Mouse (Mus musculus) spleen, adult 18-20 months (tissue): ENCODE data around the gene Isoc2b.
A peak's percentile ranks its signal among the peaks of the same experiment; 100 is the strongest.
"Not testable (repeated sequence)": the region's sequence is repeated elsewhere in the genome, so short reads cannot be mapped to it uniquely, and the experiment has no call there.

Source experiments
- DNase-seq, 2 experiments: peaks; one replicate each; pipeline ENCODE4 v3.0.0; 2022; ENCODE audit warnings: mixed read lengths in 2 of 2

Isoc2b gene

GRCm38 (mm10) chr7:4870133-4870532 lies at the start of gene Isoc2b:
Gene Isoc2b (minus strand): TSS chr7:4870258.
- no peak for DNase-seq

DNA sequence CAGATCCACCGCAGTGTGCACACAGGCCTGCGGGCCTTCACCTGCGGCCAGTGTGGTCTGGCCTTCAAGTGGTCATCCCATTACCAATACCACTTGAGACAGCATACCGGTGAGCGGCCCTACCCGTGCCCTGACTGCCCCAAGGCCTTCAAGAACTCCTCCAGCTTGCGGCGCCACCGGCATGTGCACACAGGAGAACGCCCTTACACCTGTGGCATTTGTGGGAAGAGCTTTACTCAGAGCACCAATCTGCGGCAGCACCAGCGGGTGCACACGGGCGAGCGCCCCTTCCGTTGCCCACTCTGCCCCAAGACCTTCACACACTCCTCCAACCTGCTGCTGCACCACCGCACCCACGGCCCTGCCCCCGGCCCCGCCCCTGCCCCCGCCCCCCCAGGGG lies 49.0 kb upstream of the Isoc2b start:
- DNase-seq: no peak

DNA sequence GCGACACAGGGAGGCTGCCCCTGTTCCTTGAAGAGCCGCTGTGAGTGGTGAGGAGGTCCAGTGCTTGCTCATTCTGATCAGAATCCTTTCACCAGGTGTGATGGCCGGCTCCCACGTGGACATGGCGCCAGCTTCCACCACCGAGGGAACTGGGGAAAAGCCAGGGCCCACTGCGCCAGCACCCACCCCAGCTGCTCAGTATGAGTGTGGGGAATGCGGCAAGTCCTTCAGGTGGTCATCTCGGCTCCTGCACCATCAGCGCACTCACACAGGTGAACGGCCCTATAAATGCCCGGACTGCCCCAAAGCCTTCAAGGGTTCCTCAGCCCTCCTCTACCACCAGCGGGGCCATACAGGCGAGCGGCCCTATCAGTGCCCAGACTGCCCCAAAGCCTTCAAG lies 48.6 kb upstream of the Isoc2b start:
- no peak for DNase-seq

DNA sequence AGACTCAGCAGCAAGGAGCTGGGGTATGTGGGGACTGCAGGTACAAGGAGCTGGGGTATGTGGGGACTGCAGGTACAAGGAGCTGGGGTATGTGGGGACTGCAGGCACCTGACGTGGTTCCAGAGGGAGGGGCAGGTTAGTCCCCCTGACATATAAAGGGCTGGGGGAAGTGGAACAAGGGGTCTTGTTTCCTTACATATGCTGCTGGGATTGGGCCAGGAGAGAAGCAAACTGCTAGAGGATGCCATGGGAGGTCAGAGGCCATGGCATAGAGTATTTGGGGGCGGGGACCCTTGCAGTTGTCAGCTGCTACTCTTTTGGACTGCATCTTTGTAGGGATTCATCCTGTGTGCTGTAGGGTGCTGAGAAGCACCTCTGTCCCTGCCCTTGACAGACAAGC lies 47.4 kb upstream of the Isoc2b start:
- no peak for DNase-seq

- no peak for DNase-seq
Observed at GRCm38 (mm10) chr7:4915669-4916416, 45.8 kb upstream of the Isoc2b start.

GRCm38 (mm10) chr7:4915007-4915665 lies 45.1 kb upstream of the Isoc2b start, which contains the start of gene Zfp628:
Gene Zfp628 (plus strand): TSS chr7:4915217.
- DNase-seq: peak; percentile 86 to 94

DNA sequence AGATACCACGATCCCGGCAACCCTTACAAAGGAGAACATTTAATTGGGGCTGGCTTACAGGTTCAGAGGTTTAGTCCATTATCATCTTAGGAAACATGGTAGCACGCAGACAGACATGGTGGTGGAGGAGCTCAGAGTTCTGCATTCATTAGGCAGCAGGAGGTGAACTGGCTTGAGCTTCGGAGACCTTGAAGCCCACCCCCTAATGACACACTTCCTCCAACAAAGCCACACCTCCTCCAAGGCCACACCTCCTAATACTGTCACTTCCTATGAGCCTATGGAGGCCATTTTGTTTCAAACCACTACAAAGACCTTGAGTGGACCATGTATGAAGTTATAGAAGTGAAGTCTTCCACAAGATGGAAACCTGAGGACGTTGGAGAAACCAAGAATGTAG lies 42.2 kb upstream of the Isoc2b start:
- DNase-seq: no peak

- DNase-seq: peak in 1 of 2 experiments; percentile 59
Observed at GRCm38 (mm10) chr7:4911561-4911960, 41.5 kb upstream of the Isoc2b start.

GRCm38 (mm10) chr7:4906466-4906950 lies 36.5 kb upstream of the Isoc2b start, which contains the start of gene Gm36210:
Gene Gm36210 (minus strand): TSS chr7:4906516.
- DNase-seq: no peak

- DNase-seq: no peak
Observed at GRCm38 (mm10) chr7:4902404-4902803, 32.3 kb upstream of the Isoc2b start.

DNA sequence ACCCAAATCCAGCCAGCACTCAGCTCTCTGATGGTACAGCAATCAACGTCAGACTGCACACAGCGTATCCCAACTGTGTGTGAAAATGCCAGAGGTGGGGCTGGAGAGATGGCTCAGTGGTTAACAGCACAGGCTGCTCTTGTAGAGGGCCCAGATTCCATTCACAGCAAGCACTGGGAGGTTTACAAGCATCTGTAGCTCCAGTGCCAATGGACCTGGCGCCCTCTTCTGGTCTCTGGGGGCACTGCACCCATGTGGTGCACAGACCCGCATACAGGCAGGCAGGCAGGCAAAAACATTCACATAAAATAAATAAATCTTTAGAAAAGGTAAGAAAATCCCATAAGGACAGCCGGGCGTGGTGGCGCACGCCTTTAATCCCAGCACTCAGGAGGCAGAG lies 31.1 kb upstream of the Isoc2b start:
- DNase-seq: no peak

DNA sequence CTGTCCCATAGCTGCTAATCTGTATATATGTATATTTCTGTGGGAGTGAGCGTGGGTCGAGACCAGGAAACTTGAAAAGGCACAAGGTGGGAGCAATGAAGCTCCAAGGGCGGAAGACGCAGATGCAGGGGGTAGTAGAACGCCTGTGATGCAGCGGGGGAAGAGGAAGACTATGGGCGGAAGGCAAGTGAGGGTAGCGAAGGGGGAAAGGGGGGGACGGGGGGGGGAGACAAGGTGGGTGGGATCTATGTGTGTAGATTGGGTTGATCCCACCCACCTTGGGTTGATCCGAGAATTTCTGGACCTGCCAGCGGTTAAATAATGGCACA lies 30.4 kb upstream of the Isoc2b start:
- no peak for DNase-seq

DNA sequence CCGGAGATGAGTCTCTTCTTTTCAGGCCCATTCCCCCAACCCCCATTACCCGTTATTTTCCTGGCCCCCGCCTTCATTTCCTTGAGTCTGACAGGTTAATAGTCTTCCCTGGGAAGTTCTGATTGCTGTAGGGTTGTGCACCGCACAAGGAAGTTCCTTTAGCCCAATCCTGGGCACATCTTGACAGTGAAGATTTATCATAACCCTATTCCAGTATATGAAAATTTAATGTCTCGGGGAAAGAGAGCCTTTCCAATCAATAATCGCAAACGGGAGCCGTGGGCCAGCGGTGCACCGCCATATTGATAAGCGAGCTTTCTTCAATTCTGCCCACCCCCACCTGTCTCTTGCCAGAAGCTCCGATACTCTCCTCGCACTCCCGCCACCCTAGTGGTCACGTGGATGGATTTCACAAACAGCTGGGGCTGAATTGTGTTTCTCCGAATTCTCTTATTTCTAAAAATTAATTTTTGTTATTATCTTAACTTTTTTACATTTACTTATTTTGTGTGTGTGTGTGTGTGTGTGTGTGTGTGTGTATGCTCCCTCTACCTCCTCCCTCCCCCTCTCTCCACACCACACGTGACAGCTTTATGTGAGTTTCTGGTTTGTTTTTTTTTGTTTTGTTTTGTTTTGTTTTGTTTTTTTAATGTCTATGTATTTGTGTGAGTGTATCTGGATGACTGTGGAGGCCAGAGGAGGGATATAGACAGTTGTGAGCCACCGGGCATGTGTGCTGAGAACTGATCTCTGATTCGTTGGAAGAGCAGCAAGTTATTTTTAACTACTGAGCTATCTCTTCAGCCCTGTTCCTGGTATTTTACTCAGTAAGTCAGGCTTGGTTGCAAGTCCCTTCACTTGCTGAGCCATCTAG lies 29.8 kb upstream of the Isoc2b start:
- no peak for DNase-seq

GRCm38 (mm10) chr7:4898851-4899648 lies 29.0 kb upstream of the Isoc2b start:
- DNase-seq: no peak

- DNase-seq: no peak
Observed at GRCm38 (mm10) chr7:4895186-4895585, 25.1 kb upstream of the Isoc2b start.

DNA sequence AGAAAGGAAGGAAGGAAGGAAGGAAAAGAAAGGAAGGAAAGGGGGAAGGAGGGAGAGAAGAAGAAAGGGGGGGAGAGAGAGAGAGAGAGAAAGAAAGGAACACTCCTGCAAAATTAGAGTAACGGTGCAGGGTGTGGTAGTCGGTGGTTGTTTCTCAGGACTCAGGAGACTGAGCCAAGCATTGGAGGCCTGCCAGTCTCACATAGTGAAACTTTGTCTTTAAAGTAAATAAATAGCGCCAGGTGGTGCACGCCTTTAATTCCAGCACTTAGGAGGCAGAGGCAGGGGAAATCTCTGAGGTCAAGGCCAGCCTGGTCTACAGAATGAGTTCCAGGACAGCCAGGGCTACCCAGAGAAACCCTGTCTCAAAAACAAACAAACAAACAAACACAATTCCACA lies 16.6 kb upstream of the Isoc2b start:
- DNase-seq: no peak

DNA sequence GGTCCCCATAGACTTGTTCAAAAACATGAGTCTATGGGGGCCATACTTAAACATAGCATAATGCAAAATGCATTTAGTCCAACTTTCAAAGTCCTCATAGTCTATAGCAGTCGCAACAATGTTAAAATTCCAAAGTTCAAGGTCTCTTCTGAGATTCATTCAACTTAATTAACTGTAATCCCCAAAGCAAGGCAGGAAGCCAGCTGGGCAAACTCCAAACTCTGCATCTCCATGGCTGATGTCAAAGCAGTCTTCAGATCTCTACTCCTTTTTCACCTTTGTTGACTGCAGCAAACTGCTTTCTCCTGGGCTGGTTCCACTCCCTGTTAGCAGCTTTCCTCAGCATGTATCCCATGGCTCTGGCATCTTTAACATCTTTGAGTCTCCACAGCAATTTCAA lies 9.0 kb upstream of the Isoc2b start:
- DNase-seq: not testable (repeated sequence)

GRCm38 (mm10) chr7:4878186-4878585 lies 8.1 kb upstream of the Isoc2b start:
- DNase-seq: peak in 1 of 2 experiments; percentile 43

DNA sequence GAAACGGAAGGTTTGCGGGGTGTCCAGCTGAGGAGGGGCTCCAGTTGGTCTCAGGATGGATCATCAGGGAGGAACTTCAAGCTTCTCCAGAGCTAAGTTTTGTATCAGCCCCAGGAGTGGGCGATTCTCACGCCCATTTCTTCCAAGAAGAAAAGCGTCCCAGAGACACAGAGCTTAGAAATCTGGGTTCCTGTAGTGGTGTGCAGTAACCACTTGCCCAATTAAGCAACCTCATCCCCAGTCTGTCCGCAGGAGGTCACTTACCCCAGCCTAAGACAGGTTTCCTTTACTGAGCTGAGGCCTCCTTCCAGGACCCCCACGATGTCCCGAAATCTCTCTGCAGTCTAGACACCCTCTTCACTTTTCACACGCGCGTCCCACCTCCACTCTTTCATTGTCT lies 7.2 kb upstream of the Isoc2b start:
- no peak for DNase-seq

DNA sequence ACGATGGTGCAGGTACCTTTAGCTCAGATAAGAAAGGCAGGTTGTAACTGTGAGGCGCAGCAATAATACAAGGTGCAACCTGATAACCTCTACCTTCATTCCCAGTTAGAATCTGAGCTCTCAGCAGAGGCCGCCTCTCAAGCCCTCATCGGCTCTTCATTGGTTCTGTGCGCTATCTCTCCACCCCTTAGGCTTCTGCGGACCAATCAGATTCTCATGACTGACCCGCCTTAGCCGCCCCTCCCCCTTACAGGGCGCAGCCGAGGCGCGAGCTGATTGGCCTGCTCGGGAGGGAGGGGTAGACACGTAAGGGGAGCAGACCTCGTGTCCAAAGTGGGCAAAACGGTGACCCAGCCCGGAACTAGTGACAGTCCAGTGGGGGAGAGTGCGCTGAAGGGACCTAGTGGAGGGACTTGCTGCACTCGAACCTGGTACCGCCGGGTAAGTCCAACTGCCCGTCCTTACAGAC lies 6.7 kb upstream of the Isoc2b start, which contains the start of gene Isoc2a:
Isoc2a (plus strand) TSS at position 401 of the 469 bp plus-strand sequence.
- peak; percentile 75 to 82 for DNase-seq

DNA sequence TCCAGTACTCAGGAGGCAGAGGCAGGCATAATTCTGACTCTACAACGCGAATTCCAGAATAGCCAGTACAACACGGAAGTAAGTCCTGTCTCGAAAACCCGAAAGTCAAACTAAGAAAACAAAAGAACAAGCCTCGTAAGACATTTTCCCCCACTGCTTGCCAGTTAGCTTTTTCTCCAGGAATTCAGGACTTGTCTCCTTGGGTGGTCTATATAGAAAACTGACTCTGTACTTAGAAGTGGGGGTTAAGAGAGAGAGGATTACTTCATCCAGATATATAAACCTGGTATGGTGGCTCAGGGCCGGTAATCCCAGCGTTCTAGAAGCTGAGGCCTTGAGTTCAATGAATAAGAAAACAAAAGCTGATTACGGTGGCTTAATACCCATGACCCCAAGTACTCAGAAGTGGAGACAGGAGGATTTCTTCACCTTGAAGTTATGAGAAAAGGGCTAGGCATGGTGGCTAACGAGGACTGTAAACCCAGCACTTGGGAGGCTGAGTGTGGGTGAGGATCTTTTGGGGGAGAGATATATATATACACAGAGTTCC lies 3.4 kb downstream of the Isoc2b start:
- peak in 1 of 2 experiments; percentile 0 for DNase-seq
